Mouse (Mus musculus) fibroblast of lung, adult 2 months (primary cell): ENCODE results near the gene Rfxank.

Experiments used
- DNase-seq: peaks from one replicate; pipeline ENCODE4 v3.0.0-alpha.2; 2011; ENCODE audit warnings: low read depth

Gene Rfxank

GRCm38 (mm10) chr8:70139026-70139857 is at the start of gene Rfxank, which contains the start of the genes Borcs8 and Mef2b:
Gene Rfxank, minus strand, starts transcription at chr8:70139154.
Gene Borcs8, plus strand, starts transcription at chr8:70139499.
Gene Mef2b, plus strand, starts transcription at chr8:70139711.
- peak; percentile 100 for DNase-seq

GRCm38 (mm10) chr8:70188707-70189106 is 49.8 kb upstream of the Rfxank start:
- no peak for DNase-seq

DNA sequence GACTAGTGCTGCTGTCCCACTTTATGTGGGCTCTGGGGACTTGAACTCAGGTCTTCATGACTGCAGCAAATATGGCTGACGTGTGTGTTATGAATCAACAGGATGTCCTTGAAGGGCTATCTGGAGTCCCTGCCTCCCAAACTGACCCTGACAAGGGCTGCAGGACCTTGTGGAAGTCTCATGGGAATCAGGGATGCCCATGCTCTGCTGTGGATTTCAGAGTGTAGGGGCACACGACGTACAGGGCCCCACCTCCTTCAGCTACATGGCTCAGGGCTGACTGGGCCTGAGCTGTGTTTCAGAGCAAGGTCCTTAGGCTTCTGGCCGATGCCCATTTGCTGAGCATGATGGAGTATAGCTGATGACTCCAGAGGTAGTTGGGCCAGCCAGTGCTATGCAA is 44.2 kb upstream of the Rfxank start:
- no peak for DNase-seq

GRCm38 (mm10) chr8:70181903-70182252 is 42.9 kb upstream of the Rfxank start:
- DNase-seq: no peak

- DNase-seq: no peak
Measured at GRCm38 (mm10) chr8:70181212-70181902, 42.4 kb upstream of the Rfxank start.

DNA sequence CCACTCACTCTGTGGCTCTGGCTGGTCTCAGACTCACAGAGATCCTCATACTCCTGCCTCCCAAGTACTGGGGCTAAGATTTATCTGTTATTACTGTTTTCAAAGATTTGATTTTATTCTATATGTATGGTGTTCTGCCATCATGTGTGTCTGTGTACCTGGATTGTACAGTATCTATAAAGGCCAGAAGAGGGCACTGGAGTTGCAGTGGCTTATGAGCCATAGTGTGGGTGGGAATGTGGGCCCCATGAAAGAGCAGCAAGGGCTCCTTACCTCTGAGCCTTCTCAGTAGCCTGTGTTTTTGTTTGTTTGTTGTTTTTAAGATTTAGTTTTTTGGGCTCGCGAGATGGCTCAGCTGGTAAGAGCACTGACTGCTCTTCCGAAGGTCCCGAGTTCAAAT is 40.1 kb upstream of the Rfxank start:
- DNase-seq: no peak

DNA sequence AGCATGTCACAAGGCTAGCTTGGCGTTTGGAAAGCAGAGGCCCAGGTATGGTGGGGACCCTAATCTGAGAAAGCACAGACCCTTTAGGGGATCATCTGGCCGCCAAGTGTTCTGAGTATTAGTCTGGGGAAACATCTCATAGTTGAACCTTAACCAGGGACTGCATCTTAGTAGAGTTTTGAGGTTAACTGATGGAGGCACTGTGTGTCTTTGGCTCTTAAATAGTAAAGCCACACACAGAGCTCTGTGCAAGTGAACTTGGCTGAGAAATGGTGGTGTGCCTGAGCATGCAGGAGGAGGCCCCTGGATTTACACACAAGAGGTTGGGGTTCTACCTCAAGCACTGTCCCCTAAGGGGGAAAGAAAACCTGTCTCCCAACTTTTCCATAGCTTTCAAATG is 39.3 kb upstream of the Rfxank start:
- DNase-seq: no peak

- DNase-seq: no peak
Measured at GRCm38 (mm10) chr8:70174079-70174478, 35.1 kb upstream of the Rfxank start.

DNA sequence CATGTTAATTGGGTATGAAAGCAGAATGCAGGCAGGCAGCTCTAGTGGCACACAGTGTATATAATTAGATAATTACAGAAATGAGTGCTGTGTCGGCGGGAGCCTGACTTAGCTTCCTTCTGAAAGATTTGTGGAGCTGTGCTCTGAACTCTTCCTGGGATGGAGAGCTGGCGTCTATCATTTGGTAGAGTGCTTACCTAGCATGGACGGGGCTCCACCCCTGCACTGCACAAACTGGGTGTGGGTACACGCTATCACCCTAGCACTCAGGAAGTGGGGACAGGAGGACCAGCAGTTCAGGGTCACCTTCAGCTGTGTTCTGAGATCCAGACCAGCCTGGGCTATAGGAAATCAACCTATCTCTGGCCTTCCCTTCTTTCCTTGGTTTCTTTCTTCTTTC is 34.4 kb upstream of the Rfxank start:
- DNase-seq: no peak

GRCm38 (mm10) chr8:70172043-70172681 is 33.2 kb upstream of the Rfxank start, which contains the start of gene Tmem161a:
Gene Tmem161a, plus strand, starts transcription at chr8:70172356.
- peak; percentile 90 for DNase-seq

GRCm38 (mm10) chr8:70171240-70171639 is 32.3 kb upstream of the Rfxank start:
- DNase-seq: no peak

- no peak for DNase-seq
Measured at GRCm38 (mm10) chr8:70170748-70171147, 31.8 kb upstream of the Rfxank start.

GRCm38 (mm10) chr8:70170116-70170515 is 31.2 kb upstream of the Rfxank start:
- no peak for DNase-seq

DNA sequence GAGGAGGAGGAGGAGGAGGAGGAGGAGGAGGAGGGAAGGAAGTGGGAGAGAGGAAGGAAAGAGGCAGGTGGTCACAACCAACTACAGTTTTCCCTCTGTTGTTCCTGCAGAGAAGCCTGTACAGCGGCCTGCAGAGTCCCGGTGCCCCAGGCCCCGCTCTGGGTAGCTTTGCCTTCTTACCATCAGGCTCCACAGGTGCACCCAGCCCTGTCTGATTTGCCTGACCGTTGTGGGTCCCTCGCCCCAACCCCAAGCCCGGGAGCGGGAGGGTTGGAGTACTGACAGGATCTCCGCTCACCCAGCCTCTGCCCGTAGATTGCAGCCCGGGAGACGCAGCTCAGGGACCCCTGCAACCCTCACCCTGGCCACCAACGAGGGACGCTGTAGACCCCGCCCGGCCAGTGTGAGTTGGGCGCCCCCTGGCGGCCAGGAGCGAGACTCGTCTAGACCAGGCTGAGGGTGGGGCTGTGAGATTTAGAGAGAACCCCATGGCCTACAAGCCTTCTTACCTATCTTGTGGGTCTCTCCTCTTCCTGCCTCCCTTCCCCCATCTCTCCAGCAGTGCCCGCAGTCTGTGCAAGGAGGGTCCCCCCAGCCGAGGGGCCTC is 27.7 kb upstream of the Rfxank start:
- DNase-seq: no peak

DNA sequence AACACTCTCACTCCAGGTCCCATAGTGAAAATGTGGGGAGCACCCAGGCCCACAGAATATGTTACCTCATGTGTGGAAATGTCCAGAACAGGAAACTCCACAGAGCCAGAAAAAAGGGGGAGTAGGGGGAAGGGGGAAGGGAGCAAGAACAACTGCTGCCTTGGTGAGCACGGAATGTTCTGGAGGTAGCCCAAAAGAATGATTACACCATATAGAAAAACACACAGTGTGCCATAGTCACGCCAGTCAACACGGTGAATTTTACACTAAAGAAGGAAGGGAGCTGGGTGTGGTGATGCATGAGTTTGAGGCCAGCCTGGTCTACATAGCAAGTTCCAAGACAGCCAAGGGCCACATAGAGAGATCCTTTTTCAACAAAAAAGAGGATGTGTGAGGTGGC is 24.4 kb upstream of the Rfxank start:
- no peak for DNase-seq

DNA sequence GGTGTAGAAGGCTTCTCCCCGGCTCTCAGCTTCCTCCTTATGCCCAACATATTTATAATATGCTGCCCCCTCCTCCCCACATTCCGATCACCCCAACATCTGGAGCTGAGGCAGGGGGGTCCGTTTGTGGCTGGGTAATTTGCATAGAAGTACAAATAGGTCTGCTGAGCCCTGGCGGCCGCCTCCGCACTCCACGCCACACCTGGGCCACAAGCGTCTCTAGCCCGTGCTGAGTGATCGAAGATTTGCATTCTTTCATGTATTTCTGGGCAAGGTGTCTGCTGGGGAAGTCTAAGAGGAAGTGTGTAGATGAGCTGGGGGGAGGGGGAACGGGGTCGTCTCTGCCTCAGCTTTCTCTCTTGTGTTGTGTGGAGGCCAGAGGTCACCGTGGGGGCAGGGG is 21.1 kb upstream of the Rfxank start:
- DNase-seq: no peak

- DNase-seq: no peak
Measured at GRCm38 (mm10) chr8:70159211-70159610, 20.3 kb upstream of the Rfxank start.

DNA sequence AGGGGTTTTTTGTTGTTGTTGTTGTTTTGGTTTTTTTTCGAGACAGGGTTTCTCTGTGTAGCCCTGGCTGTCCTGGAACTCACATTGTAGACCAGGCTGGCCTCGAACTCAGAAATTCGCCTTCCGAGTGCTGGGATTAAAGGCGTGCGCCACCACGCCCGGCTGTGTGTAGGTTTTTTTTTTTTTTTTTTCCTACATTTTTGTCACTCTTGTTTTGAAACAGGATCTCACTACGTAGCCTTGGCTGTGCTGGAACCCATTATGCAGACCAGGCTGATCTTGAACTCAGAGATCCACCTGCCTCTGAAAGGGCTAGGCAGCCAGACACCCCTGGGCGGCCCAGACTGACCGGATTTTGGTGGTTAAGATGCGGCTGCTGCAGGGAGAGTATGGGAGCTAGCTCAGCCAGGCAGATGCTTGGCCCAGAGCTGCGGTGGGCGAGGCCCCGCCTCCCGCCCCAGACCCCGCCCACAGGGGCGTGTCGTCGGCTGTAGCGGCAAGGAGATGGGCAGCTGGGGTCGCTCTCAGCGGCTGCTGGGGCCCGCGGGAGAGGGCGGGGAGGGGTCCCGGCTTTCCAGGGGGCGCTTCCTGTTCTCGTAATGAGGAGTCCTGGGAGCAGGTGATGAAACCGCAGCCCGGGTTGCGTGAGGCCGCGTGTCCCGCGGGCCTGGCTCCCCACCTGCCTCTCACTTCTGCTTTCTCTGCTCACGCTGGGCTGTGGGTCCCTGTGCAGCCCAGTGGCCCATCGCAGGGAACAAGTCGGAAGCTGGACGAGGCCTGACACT is 19.3 kb upstream of the Rfxank start:
- DNase-seq: no peak

DNA sequence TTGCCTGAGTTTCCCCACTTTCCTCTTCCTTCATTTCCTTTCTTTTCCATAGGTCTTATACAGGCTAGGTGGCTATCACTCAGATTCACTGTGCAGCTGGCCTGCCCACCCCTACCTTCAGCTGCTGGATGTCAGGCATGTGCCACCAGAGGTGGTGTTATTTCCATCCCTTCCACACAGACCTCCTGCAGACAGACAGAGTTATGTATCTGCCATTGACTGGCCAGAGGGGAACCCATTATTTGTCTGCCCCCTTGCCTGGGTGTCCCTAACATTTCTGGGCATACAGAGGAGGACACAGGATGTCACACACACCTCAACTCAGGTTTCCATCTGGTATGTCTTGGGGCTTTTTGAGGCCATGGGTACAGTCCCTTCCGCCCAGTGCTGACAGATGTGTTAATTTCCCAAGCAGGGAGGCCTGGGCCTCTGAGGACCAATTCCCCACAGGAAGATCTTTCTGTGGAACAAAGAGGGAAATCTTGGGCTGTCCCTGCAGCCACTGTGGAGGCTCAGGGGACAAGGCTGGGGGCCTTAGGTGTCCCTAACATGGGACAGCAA is 18.4 kb upstream of the Rfxank start:
- no peak for DNase-seq

- DNase-seq: no peak
Measured at GRCm38 (mm10) chr8:70152537-70153257, 13.7 kb upstream of the Rfxank start.

DNA sequence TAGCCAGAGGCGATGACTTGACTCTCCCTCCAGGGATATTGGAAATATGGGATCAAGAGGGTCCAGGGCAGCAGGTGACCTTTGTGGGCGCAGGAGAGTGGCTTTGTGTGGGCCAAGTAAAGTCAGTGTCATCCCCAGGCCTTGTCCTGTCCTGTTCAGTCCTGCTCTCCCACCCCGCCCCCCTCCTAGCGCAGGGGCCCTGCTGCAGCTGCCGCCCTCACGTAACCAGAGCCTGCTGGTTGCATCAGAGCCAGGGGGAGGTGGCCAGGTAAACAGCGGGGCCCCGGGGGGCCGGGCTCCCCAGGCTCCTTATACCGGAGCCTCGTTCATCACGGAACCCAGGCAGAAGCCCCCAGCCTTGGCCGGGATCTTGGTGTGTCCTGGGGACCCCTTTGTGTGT is 11.2 kb upstream of the Rfxank start:
- DNase-seq: no peak
